Mouse (Mus musculus) embryonic fibroblast, embryonic 13.5 days (primary cell): ENCODE measurements around the gene BC034090.

ENCODE experiments used
- CTCF ChIP-seq: IDR thresholded peaks from 2 replicates; pipeline ENCODE4 v1.5.1; 2011; ENCODE audit warnings: mild to moderate bottlenecking, control low read depth, low read length, moderate library complexity, borderline replicate concordance; ENCODE audit not compliant: insufficient read depth
- POLR2A ChIP-seq: IDR thresholded peaks from 2 replicates; pipeline ENCODE4 v1.6.1; 2011; ENCODE audit warnings: low read depth, mild to moderate bottlenecking, control low read depth, low read length, moderate library complexity

DNA sequence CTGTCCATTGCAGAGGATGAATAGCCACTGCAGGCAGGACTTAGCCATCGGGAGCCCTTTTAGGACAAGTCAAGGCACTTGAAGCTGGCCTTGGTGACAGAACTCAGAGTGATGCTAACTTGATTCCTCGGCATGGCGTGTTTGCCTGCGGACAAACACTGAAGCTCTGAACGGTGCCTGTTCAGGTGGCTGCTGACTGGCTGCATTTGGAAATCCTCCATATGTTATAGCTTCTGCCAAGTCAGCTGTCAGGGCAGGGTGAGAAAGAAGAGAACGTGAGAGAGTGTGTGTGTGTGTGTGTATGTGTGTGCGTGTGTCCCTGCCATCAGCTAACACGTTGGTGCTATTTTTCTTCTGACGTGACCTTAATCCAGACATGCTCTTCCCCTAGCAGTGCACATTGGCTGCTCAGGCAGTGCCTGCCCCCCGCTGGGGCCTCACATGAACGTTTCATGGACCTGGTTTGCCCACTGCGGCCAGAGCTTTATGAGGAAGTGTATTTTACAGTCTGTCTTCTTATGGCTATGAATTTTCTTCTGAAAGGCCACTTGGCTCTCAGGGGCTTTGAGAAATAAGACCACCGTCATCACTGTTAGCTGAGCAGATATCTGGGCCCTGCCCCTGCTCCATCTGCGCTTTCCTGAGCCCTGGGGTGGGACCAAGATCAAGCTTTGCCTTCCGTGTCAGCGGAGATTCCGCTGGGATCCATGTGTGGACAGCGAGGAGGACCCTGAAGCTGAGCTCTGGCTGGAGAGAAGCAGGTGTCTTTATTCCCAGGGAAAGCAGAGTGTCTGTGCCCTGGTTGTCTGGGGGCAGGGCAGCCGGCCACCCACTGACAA is 38.2 kb downstream of the BC034090 start:
- TF ChIP-seq POLR2A (no peak), CTCF (no peak)
